Mouse (Mus musculus): ENCODE measurements around the gene Pla2g15. TPM values are rescaled to one million over a fixed set of nuclear protein-coding genes. Genes with fewer than 3 reads are reported as not detected.

The Pla2g15 gene
- polyA plus RNA-seq, 1 experiment from 2014 or later = 8.8 TPM

DNA sequence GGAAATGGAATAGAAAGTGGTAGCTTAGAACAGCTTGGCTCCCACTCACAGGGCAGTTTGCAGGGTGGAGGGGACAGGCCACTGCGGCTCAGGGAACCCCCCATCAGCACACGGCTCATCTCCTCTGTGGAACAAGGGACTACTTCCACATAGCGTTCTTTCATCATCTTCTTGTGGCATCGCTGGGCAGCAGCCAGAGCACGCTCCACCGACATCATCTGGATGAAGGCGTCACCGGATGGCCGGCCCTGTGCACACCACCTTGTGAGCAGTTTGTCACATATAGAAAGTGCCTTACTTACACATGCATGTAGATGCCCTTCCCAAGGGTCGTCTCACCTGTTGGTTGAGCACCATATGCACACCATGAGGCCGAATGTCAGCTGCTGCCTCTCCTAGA, 17.8 kb upstream of the Pla2g15 start:
- H3K9ac ChIP-seq (ENCODE audit: low read depth, low read length) = no peak overlapping the region
- peaks cover 40% of the 10 kb centered on the region for H3K27me3 ChIP-seq (ENCODE audit: control insufficient read depth, insufficient read depth, low read depth, low read length)
- no peak overlapping the region for H3K4me3 ChIP-seq (ENCODE audit: low read depth, low read length)
- H3K4me1 ChIP-seq (ENCODE audit: control insufficient read depth, low read depth, low read length) = peaks cover 8% of the 10 kb centered on the region
- no peak overlapping the region for H3K4me2 ChIP-seq (ENCODE audit: low read depth, low read length)
- H3K36me3 ChIP-seq (ENCODE audit: control insufficient read depth, insufficient read depth) = peaks cover 22% of the 10 kb centered on the region
- H3K9me3 ChIP-seq (replicated peaks; ENCODE audit: control insufficient read depth, low read length) = no peaks in the 10 kb centered on the region
- no peak overlapping the region for H3K27ac ChIP-seq (ENCODE audit: low read length)
- WGBS (ENCODE audit: insufficient replicate concordance) = 80% methylated on average over 11 of the region's 11 CpGs
- ATAC-seq (ENCODE audit: low read depth) = no peak

DNA sequence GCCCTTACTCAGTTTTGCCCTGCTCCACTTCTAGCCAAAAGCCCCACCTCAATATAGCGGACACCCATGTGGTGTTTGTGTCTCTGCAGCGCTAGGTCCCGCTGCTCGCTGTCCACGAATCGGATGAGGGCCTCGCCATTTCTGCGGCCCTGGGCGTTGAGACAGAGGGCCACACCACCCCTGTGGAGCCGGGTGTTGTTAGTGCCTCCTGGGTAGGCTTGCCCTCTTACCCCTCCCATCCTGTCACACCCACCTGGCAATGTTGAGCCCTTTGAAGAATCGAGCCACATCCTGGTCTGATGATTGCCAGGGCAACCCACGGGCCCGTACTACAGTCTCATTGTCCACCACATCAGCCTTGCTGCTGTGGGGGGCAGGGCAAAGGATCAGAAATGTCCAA, 16.7 kb upstream of the Pla2g15 start:
- Histone ChIP-seq H3K27ac (ENCODE audit: low read length) (no peak overlapping the region), H3K36me3 (ENCODE audit: control insufficient read depth, insufficient read depth) (peaks cover 18% of the 10 kb centered on the region), H3K4me3 (ENCODE audit: low read depth, low read length) (no peak overlapping the region), H3K9ac (ENCODE audit: low read depth, low read length) (no peak overlapping the region), H3K4me2 (ENCODE audit: low read depth, low read length) (no peak overlapping the region), H3K9me3 (replicated peaks; ENCODE audit: control insufficient read depth, low read length) (no peaks in the 10 kb centered on the region), H3K4me1 (ENCODE audit: control insufficient read depth, low read depth, low read length) (peaks cover 8% of the 10 kb centered on the region), H3K27me3 (ENCODE audit: control insufficient read depth, insufficient read depth, low read depth, low read length) (peaks cover 51% of the 10 kb centered on the region)
- no peak for ATAC-seq (ENCODE audit: low read depth)
- 64% methylated on average over 13 of the region's 13 CpGs for WGBS (ENCODE audit: insufficient replicate concordance)

DNA sequence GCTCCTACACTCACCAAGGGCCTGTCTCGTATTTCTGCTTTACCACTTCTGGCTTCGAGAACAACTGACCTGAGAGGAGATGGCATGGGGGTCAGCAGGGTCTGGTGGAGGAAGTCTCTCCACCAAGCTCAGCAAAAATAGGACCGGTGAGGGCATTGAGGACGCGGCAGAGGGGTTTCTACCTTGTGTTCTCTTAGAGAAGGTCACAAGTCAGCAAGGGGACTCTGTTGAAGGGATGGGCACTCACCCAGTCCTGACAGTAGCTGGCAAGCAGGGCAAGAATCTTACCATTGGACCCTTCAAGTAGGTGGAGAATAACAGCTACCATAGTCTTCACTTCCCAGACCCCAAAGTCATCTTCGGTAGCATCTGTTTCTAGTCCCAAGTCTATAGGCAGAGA, 16.3 kb upstream of the Pla2g15 start:
- Histone ChIP-seq H3K9me3 (replicated peaks; ENCODE audit: control insufficient read depth, low read length) (no peaks in the 10 kb centered on the region), H3K36me3 (ENCODE audit: control insufficient read depth, insufficient read depth) (peaks cover 15% of the 10 kb centered on the region), H3K4me3 (ENCODE audit: low read depth, low read length) (no peak overlapping the region), H3K4me2 (ENCODE audit: low read depth, low read length) (no peak overlapping the region), H3K4me1 (ENCODE audit: control insufficient read depth, low read depth, low read length) (peaks cover 8% of the 10 kb centered on the region), H3K27me3 (ENCODE audit: control insufficient read depth, insufficient read depth, low read depth, low read length) (peaks cover 55% of the 10 kb centered on the region), H3K27ac (ENCODE audit: low read length) (no peak overlapping the region), H3K9ac (ENCODE audit: low read depth, low read length) (no peak overlapping the region)
- no peak for ATAC-seq (ENCODE audit: low read depth)
- 69% methylated on average over 6 of the region's 6 CpGs for WGBS (ENCODE audit: insufficient replicate concordance)

DNA sequence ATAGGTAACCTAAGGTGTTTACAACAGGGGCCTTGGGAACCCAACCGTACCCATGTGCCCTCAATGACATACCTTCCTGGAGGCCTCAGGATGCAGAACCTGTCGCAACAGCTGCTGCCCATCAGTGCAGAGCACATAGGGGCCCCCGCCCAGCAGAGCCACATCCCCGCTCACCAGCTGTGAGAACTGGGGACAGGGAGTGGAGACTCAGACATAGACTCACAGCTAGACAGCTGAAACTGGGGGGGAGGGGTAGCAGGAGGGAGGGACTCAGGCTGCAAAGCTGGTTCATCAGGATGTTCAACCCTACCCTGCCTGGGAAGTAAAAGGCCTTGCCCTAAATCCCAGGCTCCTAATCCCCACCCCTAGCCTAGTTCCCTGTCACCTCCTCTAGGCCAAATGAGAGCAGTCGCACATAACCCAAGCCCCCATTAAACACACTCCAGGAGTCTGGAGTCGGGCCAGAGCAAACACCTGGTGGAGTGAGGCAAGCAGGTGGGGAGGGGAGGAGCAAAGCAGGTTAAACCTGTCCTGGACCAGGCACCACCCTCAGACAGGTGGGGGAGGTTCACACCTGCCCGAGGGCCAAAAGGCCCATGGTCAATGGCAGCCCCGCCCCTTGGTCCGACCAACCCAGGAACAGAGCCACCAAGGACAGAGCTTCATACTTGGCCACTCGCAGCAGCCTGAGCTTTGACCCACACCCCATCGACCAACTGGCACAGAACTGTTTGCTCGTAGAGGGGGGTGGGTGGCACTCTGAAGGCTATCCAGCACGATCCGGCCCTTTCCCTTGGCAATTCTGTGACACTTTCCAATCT, 15.2 kb upstream of the Pla2g15 start:
- H3K27me3 ChIP-seq (ENCODE audit: control insufficient read depth, insufficient read depth, low read depth, low read length) = peaks cover 60% of the 10 kb centered on the region
- H3K4me1 ChIP-seq (ENCODE audit: control insufficient read depth, low read depth, low read length) = peaks cover 8% of the 10 kb centered on the region
- peaks cover 11% of the 10 kb centered on the region for H3K36me3 ChIP-seq (ENCODE audit: control insufficient read depth, insufficient read depth)
- ATAC-seq (ENCODE audit: low read depth) = peak; percentile 75
- WGBS (ENCODE audit: insufficient replicate concordance) = 30% methylated on average over 14 of the region's 14 CpGs
- H3K4me3 ChIP-seq (ENCODE audit: low read depth, low read length) = peak overlapping the region; percentile 60
- H3K9ac ChIP-seq (ENCODE audit: low read depth, low read length) = no peak overlapping the region
- no peaks in the 10 kb centered on the region for H3K9me3 ChIP-seq (replicated peaks; ENCODE audit: control insufficient read depth, low read length)
- peak overlapping the region; percentile 84 for H3K27ac ChIP-seq (ENCODE audit: low read length)
- peak overlapping the region; percentile 50 for H3K4me2 ChIP-seq (ENCODE audit: low read depth, low read length)

DNA sequence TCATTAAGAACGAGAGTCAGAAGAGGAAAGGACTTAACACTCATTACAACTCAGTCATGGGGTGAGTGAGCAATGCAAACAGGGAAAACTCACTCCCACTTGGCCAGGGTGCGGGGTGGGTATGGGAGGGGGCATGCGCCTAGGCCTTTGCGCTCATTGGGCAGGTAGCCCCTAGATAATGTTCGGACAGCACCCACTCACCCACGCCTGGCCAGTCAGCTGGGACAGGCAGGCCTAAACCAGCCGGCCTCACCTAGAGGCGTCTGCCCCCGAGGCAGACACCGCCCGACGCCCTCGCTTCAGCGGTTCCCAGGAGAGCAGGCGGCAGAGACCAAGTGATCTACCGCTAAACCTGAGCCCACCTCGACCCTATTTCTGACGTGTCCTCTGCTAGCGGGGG, 14.5 kb upstream of the Pla2g15 start:
- peaks cover 7% of the 10 kb centered on the region for H3K4me1 ChIP-seq (ENCODE audit: control insufficient read depth, low read depth, low read length)
- H3K4me2 ChIP-seq (ENCODE audit: low read depth, low read length) = peak overlapping the region; percentile 50
- peaks cover 11% of the 10 kb centered on the region for H3K36me3 ChIP-seq (ENCODE audit: control insufficient read depth, insufficient read depth)
- H3K27ac ChIP-seq (ENCODE audit: low read length) = peak overlapping the region; percentile 84
- 9% methylated on average over 19 of the region's 19 CpGs for WGBS (ENCODE audit: insufficient replicate concordance)
- no peaks in the 10 kb centered on the region for H3K9me3 ChIP-seq (replicated peaks; ENCODE audit: control insufficient read depth, low read length)
- H3K4me3 ChIP-seq (ENCODE audit: low read depth, low read length) = peak overlapping the region; percentile 60
- peak; percentile 20 for ATAC-seq (ENCODE audit: low read depth)
- peaks cover 62% of the 10 kb centered on the region for H3K27me3 ChIP-seq (ENCODE audit: control insufficient read depth, insufficient read depth, low read depth, low read length)
- H3K9ac ChIP-seq (ENCODE audit: low read depth, low read length) = peak overlapping the region; percentile 53; the same call in 1 of the 2 replicates

DNA sequence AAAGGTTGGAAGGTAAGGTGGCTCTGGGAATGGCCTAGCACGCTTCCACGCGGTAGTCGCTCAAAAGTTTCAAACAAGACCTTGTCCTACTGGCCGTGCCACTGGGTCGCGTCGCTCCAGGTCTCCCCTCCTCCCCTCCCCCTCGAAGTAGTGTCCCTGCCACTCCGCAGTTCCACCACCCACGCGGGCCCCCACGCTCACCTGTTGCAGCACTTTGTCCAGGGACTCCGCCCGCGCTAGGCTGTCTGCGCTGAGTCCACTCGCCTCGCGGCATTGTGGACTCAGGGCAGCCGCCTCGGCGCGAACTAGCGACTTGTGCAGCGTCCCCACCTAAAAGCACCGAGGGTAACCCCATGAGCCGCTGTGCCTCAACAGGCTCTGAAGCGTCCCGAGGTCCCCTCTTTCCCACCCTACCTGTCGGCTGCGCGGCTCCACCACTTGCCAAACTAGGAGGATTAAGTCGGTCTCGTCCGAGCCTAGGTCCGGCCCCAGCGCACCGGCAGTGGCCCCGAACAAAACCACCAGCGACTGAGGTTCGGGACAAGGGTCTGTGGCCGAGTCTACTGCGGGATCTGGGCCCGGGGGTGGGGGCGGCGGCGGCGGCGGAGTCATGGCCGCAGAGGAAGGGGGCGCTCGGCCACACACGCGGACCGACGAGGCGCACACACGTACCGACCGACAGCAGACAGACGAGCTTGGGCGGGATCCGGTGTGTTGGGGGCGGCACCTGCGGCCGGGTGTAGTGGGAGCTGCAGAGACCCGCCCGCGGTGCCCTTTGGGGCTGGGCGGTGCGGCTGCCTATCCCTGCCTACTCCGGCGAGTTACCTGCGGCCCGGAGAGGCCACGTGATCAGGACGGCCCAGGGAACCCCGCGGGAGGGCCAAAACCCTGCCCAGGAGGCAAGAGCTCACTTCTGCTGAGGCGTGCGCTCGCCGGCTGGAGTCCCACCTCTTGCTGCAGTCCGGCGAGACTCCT, 13.8 kb upstream of the Pla2g15 start, which contains the start of gene Esrp2:
Gene Esrp2 (minus strand): TSS at position 819 of the 975 bp plus-strand sequence.
- no peaks in the 10 kb centered on the region for H3K9me3 ChIP-seq (replicated peaks; ENCODE audit: control insufficient read depth, low read length)
- H3K27me3 ChIP-seq (ENCODE audit: control insufficient read depth, insufficient read depth, low read depth, low read length) = peaks cover 62% of the 10 kb centered on the region
- peak within 1 kb of the TSS; percentile 84 for H3K27ac ChIP-seq (ENCODE audit: low read length)
- H3K4me1 ChIP-seq (ENCODE audit: control insufficient read depth, low read depth, low read length) = peaks cover 5% of the 10 kb centered on the region
- peak; percentile 76 for ATAC-seq (ENCODE audit: low read depth)
- peaks cover 9% of the 10 kb centered on the region for H3K36me3 ChIP-seq (ENCODE audit: control insufficient read depth, insufficient read depth)
- 1% methylated on average over 86 of the region's 86 CpGs for WGBS (ENCODE audit: insufficient replicate concordance)
- H3K4me3 ChIP-seq (ENCODE audit: low read depth, low read length) = peak within 1 kb of the TSS; percentile 60
- peak within 1 kb of the TSS; percentile 53 for H3K9ac ChIP-seq (ENCODE audit: low read depth, low read length)
- peak within 1 kb of the TSS; percentile 50 for H3K4me2 ChIP-seq (ENCODE audit: low read depth, low read length)

DNA sequence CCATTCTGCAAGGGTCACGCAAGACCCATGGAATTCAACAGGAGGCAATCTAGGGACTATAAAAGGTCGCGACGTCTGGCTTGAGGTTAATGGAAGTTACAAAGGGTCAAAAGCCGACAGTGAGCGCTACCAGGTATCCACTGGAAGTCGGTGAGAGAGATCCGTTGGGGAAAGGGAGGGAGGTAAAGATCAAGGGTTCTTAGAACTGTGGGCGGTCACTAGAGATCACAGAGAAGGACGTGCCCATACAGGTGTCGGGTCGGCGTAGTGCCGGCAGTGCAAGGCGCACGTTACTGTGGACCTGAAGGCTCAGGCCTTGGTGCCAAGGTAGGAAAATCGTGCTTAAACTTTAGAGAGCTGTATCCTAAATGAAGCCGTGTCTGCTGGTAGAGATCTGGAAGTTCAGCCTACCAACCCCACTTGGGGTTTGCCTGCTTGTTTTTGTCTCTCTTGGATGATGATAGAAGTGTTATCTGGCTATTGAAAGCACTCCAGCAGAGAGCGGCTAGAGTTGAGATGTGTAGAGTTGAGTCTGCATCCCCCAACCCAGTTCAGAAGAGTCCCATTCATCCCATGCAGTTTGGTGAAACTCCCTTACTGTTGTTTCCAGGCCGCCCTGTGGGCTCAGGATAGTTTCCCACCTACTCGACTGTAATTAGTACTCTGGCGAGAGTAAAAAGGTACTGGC, 12.8 kb upstream of the Pla2g15 start:
- Histone ChIP-seq H3K36me3 (ENCODE audit: control insufficient read depth, insufficient read depth) (peaks cover 6% of the 10 kb centered on the region; the same call in 1 of the 2 replicates), H3K9me3 (replicated peaks; ENCODE audit: control insufficient read depth, low read length) (no peaks in the 10 kb centered on the region), H3K4me1 (ENCODE audit: control insufficient read depth, low read depth, low read length) (peaks cover 5% of the 10 kb centered on the region), H3K9ac (ENCODE audit: low read depth, low read length) (no peak overlapping the region; the same call in none of the 2 replicates), H3K27me3 (ENCODE audit: control insufficient read depth, insufficient read depth, low read depth, low read length) (peaks cover 62% of the 10 kb centered on the region), H3K4me2 (ENCODE audit: low read depth, low read length) (peak overlapping the region; percentile 50), H3K4me3 (ENCODE audit: low read depth, low read length) (peak overlapping the region; percentile 60), H3K27ac (ENCODE audit: low read length) (no peak overlapping the region)
- 4% methylated on average over 22 of the region's 22 CpGs for whole genome bisulfite sequencing (ENCODE audit: insufficient replicate concordance)
- ATAC-seq (ENCODE audit: low read depth) = no peak

DNA sequence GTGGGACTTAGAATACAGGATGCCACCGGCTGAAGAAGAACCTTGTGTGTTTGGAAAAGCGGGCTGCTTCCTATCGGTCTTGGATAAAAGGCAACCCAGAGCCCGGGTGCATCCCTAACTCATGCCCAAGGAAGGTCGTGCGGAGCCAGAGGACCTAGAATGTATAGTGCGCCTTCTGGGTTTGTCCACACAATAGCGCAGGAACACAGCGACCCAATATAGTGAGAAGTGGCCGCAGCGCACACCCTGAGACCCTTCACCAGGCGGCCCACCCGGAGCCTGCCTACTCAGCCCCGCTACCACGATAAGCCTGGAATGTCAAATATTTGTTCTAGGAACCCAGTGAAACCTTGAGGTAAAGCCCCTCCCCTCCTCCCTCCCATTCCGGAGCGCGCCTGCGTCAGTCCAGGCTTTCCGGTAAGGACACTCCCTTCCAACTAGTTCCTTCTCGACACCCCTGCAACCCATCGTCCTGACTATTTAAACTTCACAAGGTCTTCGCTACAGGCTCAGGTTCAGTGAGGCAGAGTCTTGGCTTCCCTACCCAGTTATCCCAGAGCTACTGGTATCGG, 12.2 kb upstream of the Pla2g15 start:
- peaks cover 62% of the 10 kb centered on the region for H3K27me3 ChIP-seq (ENCODE audit: control insufficient read depth, insufficient read depth, low read depth, low read length)
- H3K9me3 ChIP-seq (replicated peaks; ENCODE audit: control insufficient read depth, low read length) = no peaks in the 10 kb centered on the region

More for the DNA sequence above, 12.2 kb upstream of the Pla2g15 start:
- ATAC-seq (ENCODE audit: low read depth) = peak; percentile 7; the same call in 1 of the 2 replicates
- WGBS (ENCODE audit: insufficient replicate concordance) = under 1% methylated on average over 24 of the region's 24 CpGs
- H3K4me1 ChIP-seq (ENCODE audit: control insufficient read depth, low read depth, low read length) = peaks cover 5% of the 10 kb centered on the region
- H3K4me2 ChIP-seq (ENCODE audit: low read depth, low read length) = peak overlapping the region; percentile 50
- peak overlapping the region; percentile 4; the same call in 1 of the 2 replicates for H3K9ac ChIP-seq (ENCODE audit: low read depth, low read length)
- peak overlapping the region; percentile 60 for H3K4me3 ChIP-seq (ENCODE audit: low read depth, low read length)
- peaks cover 2% of the 10 kb centered on the region; the same call in 1 of the 2 replicates for H3K36me3 ChIP-seq (ENCODE audit: control insufficient read depth, insufficient read depth)
- H3K27ac ChIP-seq (ENCODE audit: low read length) = peak overlapping the region; percentile 36
